Comparison of ENCODE assay signal across 8 mouse cellular contexts in genomic region chr16:37776860-37777651, GRCm38 (mm10). TPM values are rescaled to one million over a fixed set of nuclear protein-coding genes. Genes with fewer than 3 reads are reported as not detected.
A peak's percentile ranks its signal among the peaks of the same experiment; 100 is the strongest.
DNase-seq lines count a peak whose midpoint lies in the region; ATAC-seq and TF ChIP-seq lines count a peak whose summit lies in the region.

TSS of gene Fstl1 (plus strand) at chr16:37776873.

- ATAC-seq in megakaryocyte-erythroid progenitor cell, adult 5-6 weeks (replicated peaks; ENCODE audit: low FRiP score, low TSS enrichment, poor library complexity, severe bottlenecking), result 0 out of 2 replicates have a peak, but pooled peaks have one; percentile 44
- ATAC-seq in stomach, embryonic 15.5 days (ENCODE audit: insufficient read depth, low FRiP score, low read depth), result peak; percentile 83

- no peaks in the 10 kb centered on the region for H3K27me3 ChIP-seq in kidney, adult 2 months (replicated peaks; ENCODE audit: control insufficient read depth, insufficient read depth, low read length)
- H3K27me3 ChIP-seq in hindbrain, embryonic 10.5 days (ENCODE audit: insufficient read depth, poor library complexity, severe bottlenecking), result 0 out of 2 replicates have a peak, but pooled peaks cover 3% of the 10 kb centered on the region
- H3K27me3 ChIP-seq in stomach, embryonic 15.5 days (replicated peaks), result no peaks in the 10 kb centered on the region

- peak within 1 kb of the TSS; percentile 77 for H3K4me2 ChIP-seq in stomach, embryonic 15.5 days

- no peak for TF ChIP-seq POLR2A in kidney, adult 2 months (IDR thresholded peaks at IDR 0.05; ENCODE audit: low read depth, low read length)

- peak; percentile 39 for DNase-seq in kidney, adult 2 months
- no peak for DNase-seq in kidney, adult 9 months
- peak; percentile 47 for DNase-seq in cerebellum, adult 9-11 months
- peak; percentile 30 to 58 for DNase-seq in frontal cortex, postnatal 36 days (ENCODE audit: low spot score in 2 of 2)
- DNase-seq in hindbrain, embryonic 10.5 days (ENCODE audit: low spot score), result peak; percentile 77
- peak; percentile 54 to 68 for DNase-seq in left cerebral cortex, postnatal 36 days (ENCODE audit: low spot score in 2 of 2)

- H3K4me1 ChIP-seq in kidney, adult 2 months (ENCODE audit: control insufficient read depth, insufficient read depth, low read length), result peaks cover 5% of the 10 kb centered on the region; the same call in 1 of the 2 replicates
- H3K4me1 ChIP-seq in hindbrain, embryonic 10.5 days (replicated peaks), result peaks cover 36% of the 10 kb centered on the region
- peaks cover 14% of the 10 kb centered on the region for H3K4me1 ChIP-seq in stomach, embryonic 15.5 days

- intact Hi-C loops in left cerebral cortex, postnatal 36 days (cut with DNase I), result loop anchor here (5.0 kb wide), 1 partner anchor 90 kb away; no protein-coding TSS in a partner anchor

- H3K9ac ChIP-seq in stomach, embryonic 15.5 days, result peak within 1 kb of the TSS; percentile 92

- H3K4me3 ChIP-seq in kidney, adult 2 months (ENCODE audit: insufficient read depth, low read depth, low read length), result peak within 1 kb of the TSS; percentile 75
- H3K4me3 ChIP-seq in hindbrain, embryonic 10.5 days, result peak within 1 kb of the TSS; percentile 76
- peak within 1 kb of the TSS; percentile 78 for H3K4me3 ChIP-seq in stomach, embryonic 15.5 days (replicated peaks)

- H3K9me3 ChIP-seq in hindbrain, embryonic 10.5 days, result no peaks in the 10 kb centered on the region
- no peaks in the 10 kb centered on the region for H3K9me3 ChIP-seq in stomach, embryonic 15.5 days

- 2% methylated on average over 52 of the region's 52 CpGs for WGBS in kidney, adult 2 months
- under 1% methylated on average over 51 of the region's 52 CpGs for WGBS in hindbrain, embryonic 10.5 days
- under 1% methylated on average over 49 of the region's 52 CpGs for WGBS in stomach, embryonic 15.5 days

- TF ChIP-seq CTCF in kidney, adult 2 months (conservative IDR thresholded peaks at IDR 0.05; ENCODE audit: insufficient read depth, insufficient read length, low read depth, low read length), result no peak

- peak within 1 kb of the TSS; percentile 2; the same call in 1 of the 2 replicates for H3K27ac ChIP-seq in kidney, adult 2 months (ENCODE audit: insufficient read depth, low read depth, low read length)
- H3K27ac ChIP-seq in hindbrain, embryonic 10.5 days, result peak within 1 kb of the TSS; percentile 91
- H3K27ac ChIP-seq in stomach, embryonic 15.5 days, result peak within 1 kb of the TSS; percentile 88

- no peaks in the 10 kb centered on the region for H3K36me3 ChIP-seq in kidney, adult 2 months (ENCODE audit: control insufficient read depth, insufficient read depth, low read length)
- peaks cover 18% of the 10 kb centered on the region for H3K36me3 ChIP-seq in hindbrain, embryonic 10.5 days
- no peaks in the 10 kb centered on the region for H3K36me3 ChIP-seq in stomach, embryonic 15.5 days

RNA-seq across cellular contexts. Expression of gene Fstl1, which starts in this region (rescaled TPM):
- 21.3 and 25.8 TPM in 2 replicates for polyA plus RNA-seq in kidney, adult 2 months (2012; rRNA removed)
- 170 and 178 TPM in 2 replicates for polyA plus RNA-seq in hindbrain, embryonic 10.5 days (2016; fragmentation: Nextera tagmentation; extraction: Ambion mirVana)
- total RNA-seq in left cerebral cortex, postnatal 36 days (2021), result 10 to 100 TPM; 28.6 to 32.6 TPM
- 2.1 TPM in 1 of 2 replicates, not detected in the other for total RNA-seq in megakaryocyte-erythroid progenitor cell, adult 5-6 weeks (2014; fragmentation: Nextera tagmentation)
- total RNA-seq in megakaryocyte-erythroid progenitor cell, adult 5-6 weeks (2017), result 0.23 and 0.42 TPM in 2 replicates
- 327 and 347 TPM in 2 replicates for polyA plus RNA-seq in stomach, embryonic 15.5 days (2015; fragmentation: Nextera tagmentation; extraction: Ambion mirVana)

Comparison
In these comparisons a context has a peak if more than half of its experiments do, and no peak if none do; other contexts are left out.
1. RNA of gene Fstl1 (total RNA-seq): 28.6 to 32.6 TPM in left cerebral cortex, postnatal 36 days; 0.23 to 2.1 TPM in megakaryocyte-erythroid progenitor cell, adult 5-6 weeks; every median in the first group is over 4 times any median in the second.
2. H3K27ac ChIP-seq: peak in every context shown above with its lines; median percentile 91 in hindbrain, embryonic 10.5 days; 88 in stomach, embryonic 15.5 days; 2 in kidney, adult 2 months.
3. Peak in every context shown above with its lines, with median percentiles within 50 percentile points of each other: H3K4me3 ChIP-seq.